Mouse (Mus musculus) heart, postnatal 4 days (tissue): ENCODE measurements around the gene Vmn1r237. TPM values are rescaled to one million over a fixed set of nuclear protein-coding genes. Genes with fewer than 3 reads are reported as not detected.

Source experiments
- DNase-seq: peaks from one replicate; pipeline ENCODE4 v3.0.0; 2021
- microRNA-seq, 2 experiments: library from miRNA; unstranded; fragments of <30 nt; microRNA quantifications; one replicate each; pipeline ENCODE4 v1.2.0; 2021 to 2022
- total RNA-seq, 2 experiments: library from RNA; stranded (reverse); gene quantifications; 2 replicates each; pipeline ENCODE4 v1.2.3; 2021

Vmn1r237 gene
- not detected for total RNA-seq

DNA sequence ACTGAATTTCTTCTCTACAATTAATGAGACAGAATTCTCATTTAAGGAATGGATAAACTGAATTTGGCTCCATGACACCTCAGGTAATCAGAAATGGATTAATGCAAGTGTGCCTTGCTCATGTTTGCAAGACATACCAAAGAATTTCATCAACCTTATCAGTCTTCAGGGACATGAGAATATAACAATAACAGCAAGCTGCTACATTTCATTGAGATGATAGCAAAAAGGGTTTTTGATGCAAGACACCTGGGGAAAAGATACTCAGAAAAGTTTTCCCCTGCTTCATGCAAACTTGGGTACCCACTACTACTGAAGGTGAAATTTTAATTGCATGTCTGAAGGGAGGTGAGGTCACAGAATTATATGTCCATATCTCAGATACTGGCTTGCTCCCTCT, at the start of gene Vmn1r237:
Gene Vmn1r237 (plus strand): TSS at position 301 of the 400 bp plus-strand sequence.
- no peak for DNase-seq

DNA sequence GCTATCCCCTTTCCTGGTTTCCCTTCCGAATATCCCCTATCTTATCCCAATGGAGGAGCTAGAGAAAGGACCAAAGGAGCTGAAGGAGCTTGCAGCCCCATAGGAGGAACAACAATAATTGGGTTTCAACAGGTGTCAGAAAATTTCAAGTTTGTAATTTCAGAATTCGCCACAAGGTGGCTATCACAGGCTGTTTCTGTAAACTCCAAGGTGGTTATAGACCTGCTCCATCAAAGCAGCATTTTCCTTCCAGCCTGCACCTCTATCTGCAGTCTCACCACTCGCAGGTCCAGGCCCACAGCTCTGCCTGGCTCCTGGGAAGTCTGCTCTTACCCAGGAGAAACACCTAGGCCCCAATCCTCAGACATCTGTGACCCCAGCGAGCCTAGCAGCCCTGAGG, 39.6 kb upstream of the Vmn1r237 start:
- peak; percentile 38 for DNase-seq

DNA sequence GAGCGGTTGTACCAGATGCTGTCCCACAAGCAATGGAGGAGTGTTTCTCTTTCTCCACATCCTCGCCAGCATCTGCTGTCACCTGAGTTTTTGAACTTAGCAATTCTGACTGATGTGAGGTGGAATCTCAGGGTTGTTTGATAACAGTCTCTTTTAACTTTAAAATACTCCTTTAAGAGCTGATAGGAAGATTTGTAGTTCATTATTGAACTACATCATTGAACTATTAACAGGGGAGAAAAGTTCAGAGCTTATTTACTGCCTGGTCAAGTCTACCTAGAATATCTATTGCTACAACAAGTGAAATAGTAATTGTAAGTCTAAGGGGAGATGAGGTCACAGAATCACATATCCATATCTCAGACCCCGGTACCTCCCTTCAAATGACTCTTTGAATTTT, 29.0 kb upstream of the Vmn1r237 start, which contains the start of gene Vmn1r236:
Gene Vmn1r236 (plus strand): TSS at position 301 of the 400 bp plus-strand sequence.
- no peak for DNase-seq

DNA sequence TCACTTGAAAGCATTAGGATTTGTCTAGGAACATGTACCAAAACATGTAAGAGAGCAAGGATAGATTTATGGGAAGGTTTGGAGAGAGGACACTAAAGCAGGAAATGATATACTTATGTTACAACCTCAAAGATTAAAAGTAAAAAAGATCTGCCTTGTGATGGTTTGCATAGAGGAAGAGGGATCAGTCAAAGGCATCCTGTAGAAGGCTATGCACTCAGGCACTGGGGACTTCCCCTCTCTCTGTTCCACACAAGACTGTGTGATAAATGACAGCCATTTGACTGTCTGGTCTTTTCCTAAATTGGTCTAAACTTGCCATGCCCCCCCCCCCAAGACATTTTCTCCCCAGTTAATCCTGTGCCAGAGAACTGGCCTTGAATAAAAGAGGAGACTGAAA, 27.3 kb upstream of the Vmn1r237 start:
- DNase-seq: no peak

DNA sequence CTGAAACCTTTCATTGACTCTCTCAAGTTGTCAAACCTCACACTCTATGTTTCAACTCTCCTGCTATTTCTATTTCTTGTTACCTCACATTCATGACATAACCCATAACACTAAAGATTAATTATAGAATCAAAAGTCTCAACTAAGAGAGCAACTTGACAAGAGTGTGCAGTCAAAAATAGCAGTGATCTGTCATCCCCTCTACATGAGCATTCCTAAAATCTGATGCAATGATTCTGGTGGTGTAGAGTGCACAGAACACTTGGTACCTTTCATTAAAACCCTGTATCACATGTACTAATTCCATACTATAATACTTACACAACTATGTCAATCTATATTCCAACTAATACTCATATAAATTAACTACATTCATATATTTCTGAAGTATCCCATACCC, 22.0 kb upstream of the Vmn1r237 start:
- DNase-seq: no peak

Small RNA genes lying within 50 kb of the gene (microRNA-seq; reads per million reads assigned to microRNA genes)
- gene Gm26384: 0 reads per million in 2 experiments

Other genes starting within 250 kb of the Vmn1r237 start
- not detected for gene Vmn1r234, start 85.8 kb upstream of the Vmn1r237 start, total RNA-seq
- not detected for gene Vmn1r235, start 55.5 kb upstream of the Vmn1r237 start, total RNA-seq
- not detected for gene Vmn1r236, start 28.9 kb upstream of the Vmn1r237 start, total RNA-seq
- 1 to 10 TPM; 1.1 TPM for gene Zfp677, start 71.9 kb downstream of the Vmn1r237 start, total RNA-seq
- 1 to 10 TPM; 1.3 to 2.1 TPM for gene Zfp54, start 111.4 kb downstream of the Vmn1r237 start, total RNA-seq
- 1 to 10 TPM; 5.1 to 5.3 TPM for gene Zfp51, start 138.5 kb downstream of the Vmn1r237 start, total RNA-seq
- gene Zfp53, start 177.1 kb downstream of the Vmn1r237 start, total RNA-seq: 1 to 10 TPM; 2.6 to 3.0 TPM
- gene Zfp52, start 223.7 kb downstream of the Vmn1r237 start, total RNA-seq: 1 to 10 TPM; 6.7 to 7.6 TPM